Mouse (Mus musculus): Measurements from ENCODE around the gene Wbp1l. TPM values are rescaled to one million over a fixed set of nuclear protein-coding genes. Genes with fewer than 3 reads are reported as not detected.

Gene Wbp1l
- polyA plus RNA-seq, 1 experiment: 33.5 TPM

- Histone ChIP-seq H3K27me3 (ENCODE audit: control insufficient read depth, insufficient read depth, insufficient read length) (no peaks in the 10 kb centered on the region), H3K36me3 (ENCODE audit: control insufficient read depth, insufficient read depth) (peaks cover 3% of the 10 kb centered on the region), H3K79me3 (ENCODE audit: low read depth) (peaks cover 4% of the 10 kb centered on the region), H3ac (ENCODE audit: control insufficient read depth, insufficient read length, low read depth) (no peak overlapping the region), H3K79me2 (ENCODE audit: control insufficient read depth, insufficient read depth) (peaks cover 26% of the 10 kb centered on the region), H3K4me3 (ENCODE audit: insufficient read depth, poor library complexity, severe bottlenecking) (no peak overlapping the region)
- TF ChIP-seq MYOD1 (IDR thresholded peaks at IDR 0.05; ENCODE audit: control insufficient read depth, insufficient read length, low read depth) (no peak), CEBPB (IDR thresholded peaks at IDR 0.05; ENCODE audit: low read depth) (no peak), FOSL1 (IDR thresholded peaks at IDR 0.05; ENCODE audit: insufficient read depth, low read length, poor library complexity, severe bottlenecking) (no peak)
Measured at GRCm38 (mm10) chr19:46637598-46637997, 38.7 kb downstream of the Wbp1l start.

- no peaks in the 10 kb centered on the region for H3K27me3 ChIP-seq (ENCODE audit: control insufficient read depth, insufficient read depth, insufficient read length)
- H3K4me3 ChIP-seq (ENCODE audit: insufficient read depth, poor library complexity, severe bottlenecking): no peak overlapping the region
- H3K36me3 ChIP-seq (ENCODE audit: control insufficient read depth, insufficient read depth): peaks cover 3% of the 10 kb centered on the region
- TF ChIP-seq MYOD1 (IDR thresholded peaks at IDR 0.05; ENCODE audit: control insufficient read depth, insufficient read length, low read depth): no peak
- TF ChIP-seq FOSL1 (IDR thresholded peaks at IDR 0.05; ENCODE audit: insufficient read depth, low read length, poor library complexity, severe bottlenecking): no peak
- TF ChIP-seq CEBPB (IDR thresholded peaks at IDR 0.05; ENCODE audit: low read depth): no peak
- TF ChIP-seq USF1 (IDR thresholded peaks at IDR 0.05; ENCODE audit: low read depth): no peak
- TF ChIP-seq CTCF (IDR thresholded peaks at IDR 0.05; ENCODE audit: control insufficient read depth, insufficient read depth, insufficient read length): no peak
- TF ChIP-seq MYOG (IDR thresholded peaks at IDR 0.05; ENCODE audit: control insufficient read depth, extremely low read depth, insufficient read length): no peak
- TF ChIP-seq MAX (IDR thresholded peaks at IDR 0.05): no peak
- no peak overlapping the region for H3ac ChIP-seq (ENCODE audit: control insufficient read depth, insufficient read length, low read depth)
- peaks cover 35% of the 10 kb centered on the region for H3K79me2 ChIP-seq (ENCODE audit: control insufficient read depth, insufficient read depth)
- peaks cover 4% of the 10 kb centered on the region for H3K79me3 ChIP-seq (ENCODE audit: low read depth)
Measured at GRCm38 (mm10) chr19:46639053-46639452, 40.2 kb downstream of the Wbp1l start.

- TF ChIP-seq USF1 (IDR thresholded peaks at IDR 0.05; ENCODE audit: low read depth): no peak
- TF ChIP-seq CTCF (IDR thresholded peaks at IDR 0.05; ENCODE audit: control insufficient read depth, insufficient read depth, insufficient read length): no peak
- TF ChIP-seq MAX (IDR thresholded peaks at IDR 0.05): no peak
- no peak for TF ChIP-seq MYOG (IDR thresholded peaks at IDR 0.05; ENCODE audit: control insufficient read depth, extremely low read depth, insufficient read length)
- TF ChIP-seq FOSL1 (IDR thresholded peaks at IDR 0.05; ENCODE audit: insufficient read depth, low read length, poor library complexity, severe bottlenecking): no peak
- TF ChIP-seq CEBPB (IDR thresholded peaks at IDR 0.05; ENCODE audit: low read depth): no peak
- TF ChIP-seq MYOD1 (IDR thresholded peaks at IDR 0.05; ENCODE audit: control insufficient read depth, insufficient read length, low read depth): no peak
- H3K36me3 ChIP-seq (ENCODE audit: control insufficient read depth, insufficient read depth): peaks cover 3% of the 10 kb centered on the region
- H3K27me3 ChIP-seq (ENCODE audit: control insufficient read depth, insufficient read depth, insufficient read length): no peaks in the 10 kb centered on the region
- H3K79me2 ChIP-seq (ENCODE audit: control insufficient read depth, insufficient read depth): peaks cover 34% of the 10 kb centered on the region
- peaks cover 7% of the 10 kb centered on the region for H3K79me3 ChIP-seq (ENCODE audit: low read depth)
- no peak overlapping the region for H3ac ChIP-seq (ENCODE audit: control insufficient read depth, insufficient read length, low read depth)
- no peak overlapping the region for H3K4me3 ChIP-seq (ENCODE audit: insufficient read depth, poor library complexity, severe bottlenecking)
Measured at GRCm38 (mm10) chr19:46639496-46639895, 40.6 kb downstream of the Wbp1l start.

- Histone ChIP-seq H3ac (ENCODE audit: control insufficient read depth, insufficient read length, low read depth) (no peak overlapping the region), H3K79me3 (ENCODE audit: low read depth) (peaks cover 7% of the 10 kb centered on the region), H3K36me3 (ENCODE audit: control insufficient read depth, insufficient read depth) (no peaks in the 10 kb centered on the region), H3K27me3 (ENCODE audit: control insufficient read depth, insufficient read depth, insufficient read length) (no peaks in the 10 kb centered on the region), H3K4me3 (ENCODE audit: insufficient read depth, poor library complexity, severe bottlenecking) (no peak overlapping the region), H3K79me2 (ENCODE audit: control insufficient read depth, insufficient read depth) (peaks cover 34% of the 10 kb centered on the region)
- TF ChIP-seq MYOD1 (IDR thresholded peaks at IDR 0.05; ENCODE audit: control insufficient read depth, insufficient read length, low read depth): no peak
- TF ChIP-seq CEBPB (IDR thresholded peaks at IDR 0.05; ENCODE audit: low read depth): no peak
- no peak for TF ChIP-seq MYOG (IDR thresholded peaks at IDR 0.05; ENCODE audit: control insufficient read depth, extremely low read depth, insufficient read length)
- no peak for TF ChIP-seq USF1 (IDR thresholded peaks at IDR 0.05; ENCODE audit: low read depth)
- no peak for TF ChIP-seq CTCF (IDR thresholded peaks at IDR 0.05; ENCODE audit: control insufficient read depth, insufficient read depth, insufficient read length)
- TF ChIP-seq MAX (IDR thresholded peaks at IDR 0.05): no peak
- TF ChIP-seq FOSL1 (IDR thresholded peaks at IDR 0.05; ENCODE audit: insufficient read depth, low read length, poor library complexity, severe bottlenecking): no peak
Measured at GRCm38 (mm10) chr19:46640780-46641179, 41.9 kb downstream of the Wbp1l start.

GRCm38 (mm10) chr19:46641420-46642085 is 42.7 kb downstream of the Wbp1l start:
- Histone ChIP-seq H3K36me3 (ENCODE audit: control insufficient read depth, insufficient read depth) (no peaks in the 10 kb centered on the region), H3K4me3 (ENCODE audit: insufficient read depth, poor library complexity, severe bottlenecking) (no peak overlapping the region), H3K27me3 (ENCODE audit: control insufficient read depth, insufficient read depth, insufficient read length) (no peaks in the 10 kb centered on the region), H3ac (ENCODE audit: control insufficient read depth, insufficient read length, low read depth) (no peak overlapping the region), H3K79me2 (ENCODE audit: control insufficient read depth, insufficient read depth) (peaks cover 34% of the 10 kb centered on the region), H3K79me3 (ENCODE audit: low read depth) (peaks cover 7% of the 10 kb centered on the region)
- TF ChIP-seq CTCF (IDR thresholded peaks at IDR 0.05; ENCODE audit: control insufficient read depth, insufficient read depth, insufficient read length): no peak
- TF ChIP-seq MYOD1 (IDR thresholded peaks at IDR 0.05; ENCODE audit: control insufficient read depth, insufficient read length, low read depth): no peak
- no peak for TF ChIP-seq MAX (IDR thresholded peaks at IDR 0.05)
- TF ChIP-seq FOSL1 (IDR thresholded peaks at IDR 0.05; ENCODE audit: insufficient read depth, low read length, poor library complexity, severe bottlenecking): no peak
- TF ChIP-seq CEBPB (IDR thresholded peaks at IDR 0.05; ENCODE audit: low read depth): no peak
- TF ChIP-seq MYOG (IDR thresholded peaks at IDR 0.05; ENCODE audit: control insufficient read depth, extremely low read depth, insufficient read length): no peak
- TF ChIP-seq USF1 (IDR thresholded peaks at IDR 0.05; ENCODE audit: low read depth): no peak

Measured in C2C12 (cell line).